Mouse (Mus musculus): ENCODE results near the gene Scamp2. TPM values are rescaled to one million over a fixed set of nuclear protein-coding genes. Genes with fewer than 3 reads are reported as not detected.

Scamp2 gene
- total RNA-seq, 1 experiment, result 51.7 TPM

- H3K9me3 ChIP-seq (ENCODE audit: control insufficient read depth, insufficient read depth, low read depth, low read length), result no peaks in the 10 kb centered on the region
- no peaks in the 10 kb centered on the region for H3K36me3 ChIP-seq (ENCODE audit: control insufficient read depth, insufficient read depth, low read length, poor library complexity, severe bottlenecking)
- in situ Hi-C loops (cut with MboI; ENCODE audit: low sequenced_read_pairs in 2 of 2, unreplicated experiment in 2 of 2), result no loop called here
- no peak overlapping the region for H3K4me3 ChIP-seq (ENCODE audit: insufficient read depth in 1 of 2, low read depth in 1 of 2, low read length in 2 of 2, poor library complexity in 1 of 2, severe bottlenecking in 1 of 2)
- H3K9ac ChIP-seq (ENCODE audit: insufficient read depth, low read depth, low read length, poor library complexity, severe bottlenecking), result no peak overlapping the region
- H3K4me1 ChIP-seq (ENCODE audit: control insufficient read depth in 2 of 2, insufficient read depth in 2 of 2, low read length in 2 of 2, poor library complexity in 1 of 2), result peaks cover 3 to 8% of the 10 kb centered on the region in 2 experiments; a peak in 3 of 4 replicates
- DNase-seq (ENCODE audit: low read depth, low spot score), result no peak
- TF ChIP-seq MAFK (IDR thresholded peaks at IDR 0.05; ENCODE audit: insufficient read depth, low read depth, low read length), result no peak
- TF ChIP-seq ZC3H11A (IDR thresholded peaks at IDR 0.05; ENCODE audit: borderline replicate concordance, low read depth, low read length), result no peak
- no peak for TF ChIP-seq HCFC1 (IDR thresholded peaks at IDR 0.05; ENCODE audit: borderline replicate concordance, insufficient read depth, low read length)
- no peak for TF ChIP-seq CHD2 (IDR thresholded peaks at IDR 0.05; ENCODE audit: low read depth, low read length)
- TF ChIP-seq ZNF384 (IDR thresholded peaks at IDR 0.05; ENCODE audit: low read depth, low read length), result no peak
- H3K27ac ChIP-seq (ENCODE audit: insufficient read depth, low read depth, low read length, poor library complexity, severe bottlenecking), result no peak overlapping the region
These were observed 44.8 kb downstream of the Scamp2 start for GRCm38 (mm10) chr9:57605503-57605902.

- Histone ChIP-seq H3K4me1 (ENCODE audit: control insufficient read depth in 2 of 2, insufficient read depth in 2 of 2, low read length in 2 of 2, poor library complexity in 1 of 2) (peaks cover 0 to 2% of the 10 kb centered on the region in 2 experiments; a peak in 1 of 4 replicates), H3K9me3 (ENCODE audit: control insufficient read depth, insufficient read depth, low read depth, low read length) (no peaks in the 10 kb centered on the region), H3K9ac (ENCODE audit: insufficient read depth, low read depth, low read length, poor library complexity, severe bottlenecking) (no peak within 1 kb of the TSS), H3K36me3 (ENCODE audit: control insufficient read depth, insufficient read depth, low read length, poor library complexity, severe bottlenecking) (no peaks in the 10 kb centered on the region), H3K4me3 (ENCODE audit: insufficient read depth in 1 of 2, low read depth in 1 of 2, low read length in 2 of 2, poor library complexity in 1 of 2, severe bottlenecking in 1 of 2) (no peak within 1 kb of the TSS), H3K27ac (ENCODE audit: insufficient read depth, low read depth, low read length, poor library complexity, severe bottlenecking) (no peak within 1 kb of the TSS)
- TF ChIP-seq ZNF384 (IDR thresholded peaks at IDR 0.05; ENCODE audit: low read depth, low read length) (no peak), ZC3H11A (IDR thresholded peaks at IDR 0.05; ENCODE audit: borderline replicate concordance, low read depth, low read length) (no peak), MAFK (IDR thresholded peaks at IDR 0.05; ENCODE audit: insufficient read depth, low read depth, low read length) (no peak), CHD2 (IDR thresholded peaks at IDR 0.05; ENCODE audit: low read depth, low read length) (no peak), HCFC1 (IDR thresholded peaks at IDR 0.05; ENCODE audit: borderline replicate concordance, insufficient read depth, low read length) (no peak)
- peak; percentile 37 for DNase-seq (ENCODE audit: low read depth, low spot score)
- in situ Hi-C loops (cut with MboI; ENCODE audit: low sequenced_read_pairs in 2 of 2, unreplicated experiment in 2 of 2), result no loop called here
These were observed 45.6 kb downstream of the Scamp2 start, which contains the start of gene Cplx3 for GRCm38 (mm10) chr9:57606139-57606851. Gene Cplx3, minus strand, starts transcription at chr9:57606281.

- Histone ChIP-seq H3K27ac (ENCODE audit: insufficient read depth, low read depth, low read length, poor library complexity, severe bottlenecking) (no peak overlapping the region), H3K36me3 (ENCODE audit: control insufficient read depth, insufficient read depth, low read length, poor library complexity, severe bottlenecking) (no peaks in the 10 kb centered on the region), H3K9me3 (ENCODE audit: control insufficient read depth, insufficient read depth, low read depth, low read length) (no peaks in the 10 kb centered on the region), H3K4me3 (ENCODE audit: insufficient read depth in 1 of 2, low read depth in 1 of 2, low read length in 2 of 2, poor library complexity in 1 of 2, severe bottlenecking in 1 of 2) (no peak overlapping the region), H3K9ac (ENCODE audit: insufficient read depth, low read depth, low read length, poor library complexity, severe bottlenecking) (no peak overlapping the region), H3K4me1 (ENCODE audit: control insufficient read depth in 2 of 2, insufficient read depth in 2 of 2, low read length in 2 of 2, poor library complexity in 1 of 2) (peaks cover 0 to 2% of the 10 kb centered on the region in 2 experiments; a peak in 1 of 4 replicates)
- in situ Hi-C loops (cut with MboI; ENCODE audit: low sequenced_read_pairs in 2 of 2, unreplicated experiment in 2 of 2), result no loop called here
- no peak for DNase-seq (ENCODE audit: low read depth, low spot score)
- no peak for TF ChIP-seq ZNF384 (IDR thresholded peaks at IDR 0.05; ENCODE audit: low read depth, low read length)
- TF ChIP-seq HCFC1 (IDR thresholded peaks at IDR 0.05; ENCODE audit: borderline replicate concordance, insufficient read depth, low read length), result no peak
- TF ChIP-seq CHD2 (IDR thresholded peaks at IDR 0.05; ENCODE audit: low read depth, low read length), result no peak
- no peak for TF ChIP-seq MAFK (IDR thresholded peaks at IDR 0.05; ENCODE audit: insufficient read depth, low read depth, low read length)
- TF ChIP-seq ZC3H11A (IDR thresholded peaks at IDR 0.05; ENCODE audit: borderline replicate concordance, low read depth, low read length), result no peak
These were observed 49.1 kb downstream of the Scamp2 start for GRCm38 (mm10) chr9:57609803-57610202.

GRCm38 (mm10) chr9:57610359-57610826 lies 49.6 kb downstream of the Scamp2 start:
- Histone ChIP-seq H3K9ac (ENCODE audit: insufficient read depth, low read depth, low read length, poor library complexity, severe bottlenecking) (no peak overlapping the region), H3K9me3 (ENCODE audit: control insufficient read depth, insufficient read depth, low read depth, low read length) (no peaks in the 10 kb centered on the region), H3K4me1 (ENCODE audit: control insufficient read depth in 2 of 2, insufficient read depth in 2 of 2, low read length in 2 of 2, poor library complexity in 1 of 2) (peaks cover 0 to 2% of the 10 kb centered on the region in 2 experiments; a peak in 1 of 4 replicates), H3K36me3 (ENCODE audit: control insufficient read depth, insufficient read depth, low read length, poor library complexity, severe bottlenecking) (no peaks in the 10 kb centered on the region), H3K4me3 (ENCODE audit: insufficient read depth in 1 of 2, low read depth in 1 of 2, low read length in 2 of 2, poor library complexity in 1 of 2, severe bottlenecking in 1 of 2) (no peak overlapping the region), H3K27ac (ENCODE audit: insufficient read depth, low read depth, low read length, poor library complexity, severe bottlenecking) (no peak overlapping the region)
- DNase-seq (ENCODE audit: low read depth, low spot score), result no peak
- in situ Hi-C loops (cut with MboI; ENCODE audit: low sequenced_read_pairs in 2 of 2, unreplicated experiment in 2 of 2), result no loop called here
- TF ChIP-seq HCFC1 (IDR thresholded peaks at IDR 0.05; ENCODE audit: borderline replicate concordance, insufficient read depth, low read length), result no peak
- no peak for TF ChIP-seq ZC3H11A (IDR thresholded peaks at IDR 0.05; ENCODE audit: borderline replicate concordance, low read depth, low read length)
- no peak for TF ChIP-seq ZNF384 (IDR thresholded peaks at IDR 0.05; ENCODE audit: low read depth, low read length)
- no peak for TF ChIP-seq MAFK (IDR thresholded peaks at IDR 0.05; ENCODE audit: insufficient read depth, low read depth, low read length)
- TF ChIP-seq CHD2 (IDR thresholded peaks at IDR 0.05; ENCODE audit: low read depth, low read length), result no peak

All from ES-E14 (cell line).